Mouse (Mus musculus): ENCODE measurements around the gene Mtmr14. TPM values are rescaled to one million over a fixed set of nuclear protein-coding genes. Genes with fewer than 3 reads are reported as not detected.

The Mtmr14 gene
- polyA plus RNA-seq, 1 experiment from 2014 or later, result 25.9 TPM

- peak overlapping the region; percentile 83 for H3K4me3 ChIP-seq (replicated peaks; ENCODE audit: low read length)
- peaks cover 15% of the 10 kb centered on the region for H3K4me1 ChIP-seq (ENCODE audit: control insufficient read depth, insufficient read depth, low read length)
- H3K36me3 ChIP-seq (ENCODE audit: control insufficient read depth, insufficient read depth, low read length), result 0 out of 2 replicates have a peak, but pooled peaks cover 3% of the 10 kb centered on the region
- no peaks in the 10 kb centered on the region for H3K27me3 ChIP-seq (ENCODE audit: control insufficient read depth, insufficient read depth, low read length)
- H3K4me2 ChIP-seq (ENCODE audit: low read depth, low read length), result peak overlapping the region; percentile 80
- H3K9ac ChIP-seq (ENCODE audit: low read length), result peak overlapping the region; percentile 98
- H3K27ac ChIP-seq (ENCODE audit: low read length), result peak overlapping the region; percentile 99
- peak; percentile 98 for ATAC-seq (ENCODE audit: insufficient read depth, low FRiP score)
- no peaks in the 10 kb centered on the region for H3K9me3 ChIP-seq (replicated peaks; ENCODE audit: control insufficient read depth, low read length)
- under 1% methylated on average over 50 of the region's 50 CpGs for WGBS
Observed at GRCm38 (mm10) chr6:113306322-113306985, 68.8 kb downstream of the Mtmr14 start.

GRCm38 (mm10) chr6:113306986-113307349 lies 69.3 kb downstream of the Mtmr14 start, which contains the start of gene Brpf1:
TSS of gene Brpf1 (plus strand) at chr6:113307137.
- no peaks in the 10 kb centered on the region for H3K27me3 ChIP-seq (ENCODE audit: control insufficient read depth, insufficient read depth, low read length)
- peak within 1 kb of the TSS; percentile 83 for H3K4me3 ChIP-seq (replicated peaks; ENCODE audit: low read length)
- under 1% methylated on average over 32 of the region's 32 CpGs for WGBS
- peak; percentile 21; the same call in 1 of the 2 replicates for ATAC-seq (ENCODE audit: insufficient read depth, low FRiP score)
- peak within 1 kb of the TSS; percentile 80 for H3K4me2 ChIP-seq (ENCODE audit: low read depth, low read length)
- H3K36me3 ChIP-seq (ENCODE audit: control insufficient read depth, insufficient read depth, low read length), result 0 out of 2 replicates have a peak, but pooled peaks cover 3% of the 10 kb centered on the region
- peaks cover 15% of the 10 kb centered on the region for H3K4me1 ChIP-seq (ENCODE audit: control insufficient read depth, insufficient read depth, low read length)
- peak within 1 kb of the TSS; percentile 99 for H3K27ac ChIP-seq (ENCODE audit: low read length)
- H3K9me3 ChIP-seq (replicated peaks; ENCODE audit: control insufficient read depth, low read length), result no peaks in the 10 kb centered on the region
- H3K9ac ChIP-seq (ENCODE audit: low read length), result peak within 1 kb of the TSS; percentile 98

- peak overlapping the region; percentile 99 for H3K27ac ChIP-seq (ENCODE audit: low read length)
- peak overlapping the region; percentile 98 for H3K9ac ChIP-seq (ENCODE audit: low read length)
- under 1% methylated on average over 31 of the region's 34 CpGs for WGBS
- H3K36me3 ChIP-seq (ENCODE audit: control insufficient read depth, insufficient read depth, low read length), result 0 out of 2 replicates have a peak, but pooled peaks cover 3% of the 10 kb centered on the region
- peaks cover 15% of the 10 kb centered on the region for H3K4me1 ChIP-seq (ENCODE audit: control insufficient read depth, insufficient read depth, low read length)
- peak overlapping the region; percentile 83 for H3K4me3 ChIP-seq (replicated peaks; ENCODE audit: low read length)
- no peak for ATAC-seq (ENCODE audit: insufficient read depth, low FRiP score)
- H3K27me3 ChIP-seq (ENCODE audit: control insufficient read depth, insufficient read depth, low read length), result no peaks in the 10 kb centered on the region
- peak overlapping the region; percentile 80 for H3K4me2 ChIP-seq (ENCODE audit: low read depth, low read length)
- H3K9me3 ChIP-seq (replicated peaks; ENCODE audit: control insufficient read depth, low read length), result no peaks in the 10 kb centered on the region
Observed at GRCm38 (mm10) chr6:113307481-113308121, 70.0 kb downstream of the Mtmr14 start.

- peak overlapping the region; percentile 99 for H3K27ac ChIP-seq (ENCODE audit: low read length)
- H3K9ac ChIP-seq (ENCODE audit: low read length), result peak overlapping the region; percentile 98
- 0 out of 2 replicates have a peak, but pooled peaks cover 8% of the 10 kb centered on the region for H3K36me3 ChIP-seq (ENCODE audit: control insufficient read depth, insufficient read depth, low read length)
- H3K27me3 ChIP-seq (ENCODE audit: control insufficient read depth, insufficient read depth, low read length), result no peaks in the 10 kb centered on the region
- ATAC-seq (ENCODE audit: insufficient read depth, low FRiP score), result no peak
- H3K4me2 ChIP-seq (ENCODE audit: low read depth, low read length), result peak overlapping the region; percentile 80
- 23% methylated on average over 5 of the region's 5 CpGs for WGBS
- H3K4me1 ChIP-seq (ENCODE audit: control insufficient read depth, insufficient read depth, low read length), result peaks cover 15% of the 10 kb centered on the region
- no peaks in the 10 kb centered on the region for H3K9me3 ChIP-seq (replicated peaks; ENCODE audit: control insufficient read depth, low read length)
- peak overlapping the region; percentile 83 for H3K4me3 ChIP-seq (replicated peaks; ENCODE audit: low read length)
Observed at GRCm38 (mm10) chr6:113308141-113308540, 70.5 kb downstream of the Mtmr14 start.

- ATAC-seq (ENCODE audit: insufficient read depth, low FRiP score), result no peak
- Histone ChIP-seq H3K4me1 (ENCODE audit: control insufficient read depth, insufficient read depth, low read length) (no peaks in the 10 kb centered on the region), H3K36me3 (ENCODE audit: control insufficient read depth, insufficient read depth, low read length) (peaks cover 36% of the 10 kb centered on the region), H3K4me2 (ENCODE audit: low read depth, low read length) (no peak overlapping the region), H3K4me3 (replicated peaks; ENCODE audit: low read length) (no peak overlapping the region), H3K27me3 (ENCODE audit: control insufficient read depth, insufficient read depth, low read length) (no peaks in the 10 kb centered on the region), H3K27ac (ENCODE audit: low read length) (no peak overlapping the region), H3K9me3 (replicated peaks; ENCODE audit: control insufficient read depth, low read length) (no peaks in the 10 kb centered on the region), H3K9ac (ENCODE audit: low read length) (no peak overlapping the region)
- 89% methylated on average over 3 of the region's 3 CpGs for WGBS
Observed at GRCm38 (mm10) chr6:113315972-113316371, 78.3 kb downstream of the Mtmr14 start.

- Histone ChIP-seq H3K36me3 (ENCODE audit: control insufficient read depth, insufficient read depth, low read length) (peaks cover 16% of the 10 kb centered on the region), H3K4me1 (ENCODE audit: control insufficient read depth, insufficient read depth, low read length) (0 out of 2 replicates have a peak, but pooled peaks cover 2% of the 10 kb centered on the region), H3K9me3 (replicated peaks; ENCODE audit: control insufficient read depth, low read length) (no peaks in the 10 kb centered on the region), H3K9ac (ENCODE audit: low read length) (peak within 1 kb of the TSS; percentile 84), H3K27ac (ENCODE audit: low read length) (peak within 1 kb of the TSS; percentile 94), H3K4me2 (ENCODE audit: low read depth, low read length) (peak within 1 kb of the TSS; percentile 91), H3K4me3 (replicated peaks; ENCODE audit: low read length) (peak within 1 kb of the TSS; percentile 54), H3K27me3 (ENCODE audit: control insufficient read depth, insufficient read depth, low read length) (no peaks in the 10 kb centered on the region)
- peak; percentile 98 for ATAC-seq (ENCODE audit: insufficient read depth, low FRiP score)
- WGBS, result under 1% methylated on average over 52 of the region's 52 CpGs
Observed at GRCm38 (mm10) chr6:113326533-113327315, 89.1 kb downstream of the Mtmr14 start, which contains the start of gene Ogg1. TSS of gene Ogg1 (plus strand) at chr6:113326972.

GRCm38 (mm10) chr6:113329396-113329795 lies 91.8 kb downstream of the Mtmr14 start:
- Histone ChIP-seq H3K4me2 (ENCODE audit: low read depth, low read length) (no peak overlapping the region), H3K36me3 (ENCODE audit: control insufficient read depth, insufficient read depth, low read length) (peaks cover 3% of the 10 kb centered on the region), H3K27me3 (ENCODE audit: control insufficient read depth, insufficient read depth, low read length) (no peaks in the 10 kb centered on the region), H3K4me1 (ENCODE audit: control insufficient read depth, insufficient read depth, low read length) (peaks cover 8% of the 10 kb centered on the region; the same call in 1 of the 2 replicates), H3K9me3 (replicated peaks; ENCODE audit: control insufficient read depth, low read length) (no peaks in the 10 kb centered on the region), H3K4me3 (replicated peaks; ENCODE audit: low read length) (no peak overlapping the region), H3K9ac (ENCODE audit: low read length) (no peak overlapping the region), H3K27ac (ENCODE audit: low read length) (no peak overlapping the region)
- WGBS, result 73% methylated on average over 1 of the region's 1 CpGs
- ATAC-seq (ENCODE audit: insufficient read depth, low FRiP score), result no peak

- no peak for ATAC-seq (ENCODE audit: insufficient read depth, low FRiP score)
- Histone ChIP-seq H3K9me3 (replicated peaks; ENCODE audit: control insufficient read depth, low read length) (no peaks in the 10 kb centered on the region), H3K4me1 (ENCODE audit: control insufficient read depth, insufficient read depth, low read length) (peaks cover 8% of the 10 kb centered on the region; the same call in 1 of the 2 replicates), H3K9ac (ENCODE audit: low read length) (no peak overlapping the region), H3K27ac (ENCODE audit: low read length) (no peak overlapping the region), H3K4me2 (ENCODE audit: low read depth, low read length) (no peak overlapping the region), H3K4me3 (replicated peaks; ENCODE audit: low read length) (no peak overlapping the region), H3K27me3 (ENCODE audit: control insufficient read depth, insufficient read depth, low read length) (no peaks in the 10 kb centered on the region), H3K36me3 (ENCODE audit: control insufficient read depth, insufficient read depth, low read length) (peaks cover 3% of the 10 kb centered on the region)
- WGBS, result 40% methylated on average over 2 of the region's 2 CpGs
Observed at GRCm38 (mm10) chr6:113330547-113330946, 92.9 kb downstream of the Mtmr14 start.

Data from stomach, embryonic 16.5 days (tissue).